Mouse (Mus musculus) lung, postnatal 14 days (tissue): ENCODE measurements at regions not wholly inside any gene's neighbourhood (a gene's known extent, or its start where the extent isn't known, plus 50 kb on each side); places are given as distances from the start of the nearest gene placed in this dataset.

Source experiments
- DNase-seq: peaks from one replicate; pipeline ENCODE4 v3.0.0; 2021

DNA sequence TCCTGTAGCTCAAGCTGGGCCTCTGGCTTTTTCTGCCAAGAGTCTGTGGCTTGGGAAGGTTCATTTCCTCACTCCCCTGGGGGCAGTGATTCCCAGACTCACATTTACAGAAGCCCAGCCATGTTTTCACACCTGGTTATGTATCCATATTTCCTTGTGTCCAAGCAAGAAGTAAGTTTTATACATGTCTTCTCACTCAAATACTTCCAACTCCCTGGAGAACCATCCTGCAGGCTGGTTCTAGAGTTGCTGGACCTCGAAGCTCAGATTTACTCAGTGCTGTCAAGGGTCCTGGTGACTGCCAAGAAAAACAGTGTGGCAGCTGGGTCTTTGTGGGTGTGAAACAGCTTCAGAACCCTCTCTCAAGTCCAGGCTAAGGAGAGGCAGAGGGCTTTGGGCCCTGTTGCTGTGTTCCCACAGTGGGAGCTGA is 537.6 kb upstream of the Nrp1 start:
- no peak for DNase-seq

DNA sequence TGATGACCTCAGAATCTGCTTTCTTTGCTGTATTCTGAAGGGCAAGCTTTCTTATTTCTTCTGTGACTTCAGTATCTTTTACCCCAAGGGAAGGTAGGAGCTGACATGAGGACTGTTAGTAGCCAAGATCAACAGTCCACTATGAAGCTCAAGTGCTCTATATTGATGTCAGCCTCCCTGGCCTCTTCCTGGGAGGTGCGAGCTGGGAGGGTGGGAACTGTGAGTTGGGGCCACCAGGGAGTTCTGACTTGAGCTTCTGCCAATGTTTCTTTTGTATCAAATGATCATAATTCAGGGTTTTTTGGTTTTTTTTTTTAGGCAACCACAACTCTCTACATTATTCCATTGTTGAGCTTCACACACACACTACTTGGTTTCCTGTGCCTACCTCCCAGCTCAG is 536.8 kb upstream of the Nrp1 start:
- no peak for DNase-seq

DNA sequence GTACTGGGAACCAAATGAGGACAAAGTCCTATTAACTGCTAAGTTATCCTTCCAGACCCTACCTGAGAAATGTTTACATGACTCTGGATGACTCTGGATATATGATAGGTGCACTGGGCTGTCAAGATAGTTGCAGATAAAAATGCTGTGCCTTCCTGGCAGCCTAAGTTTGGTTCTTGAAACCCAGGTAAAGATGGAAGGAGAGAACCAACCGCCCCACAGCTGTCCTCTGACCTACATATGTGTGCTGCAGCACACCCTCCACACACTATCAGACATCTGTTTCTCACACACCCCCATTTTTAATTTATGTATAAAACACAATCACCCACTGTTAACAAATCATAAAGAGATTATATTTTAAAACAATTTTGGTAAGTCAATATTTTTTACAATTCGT is 533.4 kb upstream of the Nrp1 start:
- DNase-seq: no peak

DNA sequence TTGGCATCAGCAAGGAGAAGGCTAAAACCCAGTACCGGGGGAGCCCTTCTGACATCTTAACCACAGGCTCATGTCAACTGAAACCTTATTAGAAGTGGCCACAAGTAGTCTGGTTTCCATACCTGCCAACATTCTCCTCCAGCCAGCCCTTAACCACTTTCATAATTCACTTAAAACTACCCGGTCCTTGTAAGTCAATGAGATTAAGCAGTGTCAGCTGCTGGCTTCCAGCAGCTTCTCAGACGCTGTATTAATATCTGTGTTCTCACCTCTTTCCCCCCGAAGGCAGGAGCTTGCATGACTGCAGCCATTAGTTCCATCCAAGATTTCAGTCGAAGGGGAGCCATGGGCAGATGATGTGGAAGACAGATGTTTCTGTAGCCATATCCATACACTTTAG is 530.6 kb upstream of the Nrp1 start:
- DNase-seq: no peak

DNA sequence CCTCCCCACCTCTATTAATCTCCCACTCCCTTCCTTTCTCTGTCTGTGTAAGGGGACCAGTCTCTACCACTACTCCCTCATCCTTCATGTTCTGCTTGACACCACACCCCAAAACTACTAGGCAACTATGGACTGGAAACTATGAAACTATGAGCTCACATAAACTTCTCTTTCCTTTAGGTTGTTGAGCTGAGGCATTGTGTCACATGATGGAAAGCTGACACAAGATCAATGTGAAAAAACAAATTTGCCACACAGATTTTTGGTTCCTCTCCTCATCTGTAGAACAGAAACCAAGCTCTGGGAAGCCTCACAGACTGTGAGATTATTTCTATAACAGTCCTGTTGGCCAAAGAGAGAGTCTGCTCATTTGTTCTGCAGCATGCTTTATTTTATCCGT is 528.7 kb upstream of the Nrp1 start:
- no peak for DNase-seq

DNA sequence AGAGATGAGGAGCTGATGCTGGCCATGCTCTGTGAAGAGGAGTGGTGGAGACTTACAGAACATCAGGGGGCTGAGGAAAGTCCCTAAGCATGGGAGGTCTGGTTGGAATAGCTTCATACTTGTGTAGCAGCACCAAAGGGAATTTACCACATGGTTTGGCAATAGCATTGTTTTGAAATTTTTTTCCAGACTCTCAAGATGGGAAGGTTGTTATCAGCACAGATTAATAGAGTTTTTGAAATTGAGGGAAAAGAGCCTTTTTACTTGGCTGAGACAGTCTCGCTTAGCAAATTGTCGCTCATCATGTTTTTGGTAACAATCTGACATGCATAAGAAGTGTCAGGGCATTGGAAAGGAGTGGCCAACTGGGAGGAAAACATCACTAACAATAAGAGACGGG is 524.4 kb upstream of the Nrp1 start:
- DNase-seq: no peak

DNA sequence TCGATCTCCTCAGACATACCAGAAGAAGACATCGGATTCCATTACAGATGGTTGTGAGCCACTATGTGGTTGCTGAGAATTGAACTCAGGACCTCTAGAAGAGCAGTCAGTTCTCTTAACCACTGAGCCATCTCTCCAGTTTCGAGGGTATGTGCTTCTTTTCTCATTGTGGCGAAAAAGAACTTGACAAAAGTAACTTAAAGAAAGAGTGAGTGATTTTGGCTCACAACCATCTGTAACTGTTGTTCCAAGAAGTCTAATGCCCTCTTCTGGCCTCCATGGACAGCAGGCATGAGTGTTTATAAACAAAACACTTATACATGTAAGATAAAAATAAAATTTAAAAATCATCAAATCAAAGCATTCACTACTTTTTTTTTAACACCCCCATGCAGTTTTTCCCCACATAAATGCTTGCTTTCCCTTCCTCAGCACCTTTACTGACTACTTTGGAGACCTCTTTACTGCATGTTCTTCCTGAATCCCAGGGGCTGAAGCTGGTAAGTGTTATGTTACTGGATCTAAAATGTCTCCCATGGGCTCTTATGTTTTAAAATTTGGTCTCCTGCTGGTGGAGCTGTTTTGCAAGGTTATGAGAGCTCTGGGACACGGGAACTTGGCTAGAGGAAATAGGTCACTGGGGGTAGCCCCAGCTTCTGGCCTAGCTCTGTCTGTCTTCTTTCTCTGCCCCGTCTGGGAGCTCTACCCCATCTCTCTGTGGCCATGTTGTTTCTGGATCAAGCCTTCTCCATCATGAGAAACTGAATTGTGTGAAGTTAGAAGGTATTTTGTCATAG is 521.8 kb upstream of the Nrp1 start:
- DNase-seq: no peak

DNA sequence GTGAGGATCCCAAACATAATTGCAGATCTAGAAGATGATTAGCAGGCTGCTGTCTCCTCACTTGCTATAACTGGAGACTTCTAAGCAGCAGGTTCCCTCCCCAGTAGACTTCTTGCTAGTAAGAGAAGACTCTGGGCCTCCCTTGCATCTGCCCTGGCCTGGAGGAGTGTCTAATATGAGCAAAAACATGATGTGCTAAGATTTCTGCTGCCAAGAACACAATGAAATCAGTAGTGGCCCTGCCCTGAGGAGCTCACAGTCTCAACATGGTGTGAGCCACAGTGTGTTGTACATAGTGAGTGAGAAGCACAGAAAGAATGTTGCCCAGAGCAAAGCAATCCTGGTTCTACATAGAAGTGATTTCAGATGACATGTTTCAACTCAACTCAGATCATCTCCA is 520.1 kb upstream of the Nrp1 start:
- no peak for DNase-seq

DNA sequence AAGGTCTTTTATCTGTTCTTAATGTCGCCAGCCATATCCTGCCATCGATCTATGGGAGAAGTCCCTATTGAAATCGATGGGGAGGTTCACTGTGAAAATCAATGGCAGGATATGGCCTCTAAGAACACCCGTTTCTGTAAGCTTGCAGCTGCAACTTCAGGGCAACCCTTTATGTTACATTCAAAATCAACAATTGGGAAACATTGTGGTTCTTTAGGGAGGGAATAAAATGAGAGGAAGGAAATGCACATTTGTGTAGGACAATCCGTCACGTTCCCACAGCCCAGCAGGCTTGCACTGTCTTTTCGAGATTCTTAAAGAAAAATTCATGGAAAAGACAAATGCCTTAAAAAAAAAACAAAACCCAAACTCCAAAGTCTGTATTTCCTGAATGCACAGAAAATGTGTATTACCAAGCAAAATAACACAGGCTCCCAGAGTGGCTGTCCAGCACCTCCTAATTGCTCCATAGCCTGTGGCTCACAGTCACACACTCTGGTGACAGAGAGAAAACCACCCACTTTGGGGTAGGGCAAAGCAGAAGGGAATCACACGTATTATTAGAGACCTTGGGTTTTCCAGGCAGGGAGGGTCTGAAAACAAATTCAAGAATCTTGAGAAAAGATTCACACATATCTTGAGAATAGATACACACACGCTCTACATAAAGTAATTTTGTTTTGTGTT is 510.9 kb upstream of the Nrp1 start:
- no peak for DNase-seq

DNA sequence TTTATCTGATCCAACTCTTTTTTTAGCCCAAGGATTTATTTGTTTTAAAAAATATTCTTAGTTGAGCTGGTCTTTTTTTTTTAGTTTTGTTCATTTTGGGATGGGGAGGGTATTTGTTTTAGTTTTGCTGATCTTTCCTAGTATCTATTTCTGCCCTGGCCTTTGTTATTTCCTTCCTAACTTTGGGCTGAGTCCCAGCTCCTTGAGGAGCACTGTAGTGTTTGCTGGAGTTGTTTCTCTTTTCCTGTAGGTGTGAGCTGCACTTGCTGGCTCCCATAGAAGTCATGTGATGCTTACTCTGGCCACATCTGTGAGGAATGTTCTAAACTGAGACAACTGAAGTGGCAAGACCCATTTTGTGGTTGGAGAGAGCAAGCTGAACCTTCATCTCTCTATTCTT is 508.5 kb upstream of the Nrp1 start:
- peak; percentile 53 for DNase-seq

DNA sequence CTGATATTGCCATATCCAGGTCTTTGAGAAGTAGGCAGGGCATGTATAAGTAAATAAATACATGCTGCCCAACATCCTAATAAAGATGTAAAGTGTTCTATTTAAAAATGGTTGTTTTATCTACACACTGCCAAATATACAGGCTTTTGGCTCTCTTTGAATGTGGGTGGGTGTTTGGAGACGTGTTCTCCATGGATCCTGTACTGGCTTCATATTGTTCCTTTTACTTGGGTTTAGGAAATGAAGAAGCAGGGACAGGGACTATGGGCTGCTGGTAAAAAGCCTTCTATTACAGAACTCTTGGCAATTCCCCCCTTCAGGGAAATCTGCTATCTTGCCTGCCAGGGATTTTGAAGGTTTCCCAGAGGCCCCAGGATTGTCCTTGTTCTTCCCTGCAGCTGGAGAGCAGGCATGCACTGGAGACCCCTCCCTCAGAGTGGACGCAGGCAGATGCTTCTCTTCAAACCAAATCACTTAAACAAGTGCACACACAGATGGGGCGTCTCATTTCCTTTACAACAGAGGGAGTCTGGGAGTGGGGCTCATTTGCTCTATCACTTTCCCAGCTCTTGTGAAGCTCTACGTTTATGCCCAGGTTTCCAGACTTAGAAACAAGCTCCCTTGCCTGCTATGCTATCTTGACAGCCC is 502.6 kb upstream of the Nrp1 start:
- DNase-seq: peak; percentile 27

DNA sequence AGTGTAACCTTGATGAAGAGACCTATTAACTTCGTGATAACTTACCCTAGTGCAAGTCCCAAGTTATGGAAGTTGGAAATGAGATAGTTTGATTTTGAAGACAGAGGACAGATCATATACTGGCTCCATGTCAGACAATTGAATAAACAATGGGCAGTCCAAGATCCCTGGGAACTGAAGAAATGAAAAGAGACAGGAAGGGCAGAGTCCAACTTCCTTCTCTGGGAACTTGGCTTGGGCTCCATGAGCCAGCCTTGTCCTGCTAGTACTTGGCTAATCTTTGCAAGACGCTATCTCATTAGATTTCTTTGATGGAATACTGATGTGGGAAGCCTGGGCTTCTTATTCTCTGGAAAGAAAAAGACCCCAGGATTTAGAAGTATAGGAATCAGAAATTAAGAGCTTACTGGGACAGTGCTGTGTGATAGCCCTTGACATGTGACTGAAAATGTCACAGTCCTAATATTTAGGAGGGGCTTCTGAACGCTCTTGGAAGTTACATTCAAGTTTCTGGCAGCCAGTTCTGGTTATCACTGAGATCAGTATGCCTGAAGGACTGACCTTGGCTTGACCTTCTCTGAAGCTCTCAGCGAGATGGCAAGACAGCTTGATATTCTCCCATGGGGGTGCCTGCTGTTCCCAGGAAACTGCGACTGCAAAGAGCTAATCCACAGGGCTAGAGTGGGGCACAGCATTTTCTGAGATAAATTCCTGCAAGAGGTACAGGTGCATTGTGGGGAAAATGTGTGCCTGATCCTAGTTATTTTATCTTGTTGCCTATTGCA is 501.9 kb upstream of the Nrp1 start:
- peak; percentile 27 for DNase-seq

DNA sequence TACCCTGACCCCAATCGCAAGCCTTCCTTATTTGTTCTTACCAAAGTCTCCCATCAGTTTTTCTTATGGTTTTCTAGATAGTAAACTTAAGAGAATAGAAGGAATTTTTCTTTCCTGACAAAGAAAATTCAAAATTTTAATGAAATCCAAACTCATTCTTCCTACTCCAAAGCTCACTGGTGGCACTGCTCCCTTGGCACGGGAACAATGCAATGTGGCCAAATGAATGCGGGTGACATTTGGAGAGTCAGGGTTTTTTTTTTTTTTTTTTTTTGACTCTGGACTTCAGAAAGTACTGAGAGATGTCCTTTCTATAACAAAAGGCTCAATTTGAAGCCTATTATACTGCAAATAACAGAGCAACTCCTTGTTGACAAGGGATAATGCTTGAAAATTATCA is 499.4 kb upstream of the Nrp1 start:
- no peak for DNase-seq

DNA sequence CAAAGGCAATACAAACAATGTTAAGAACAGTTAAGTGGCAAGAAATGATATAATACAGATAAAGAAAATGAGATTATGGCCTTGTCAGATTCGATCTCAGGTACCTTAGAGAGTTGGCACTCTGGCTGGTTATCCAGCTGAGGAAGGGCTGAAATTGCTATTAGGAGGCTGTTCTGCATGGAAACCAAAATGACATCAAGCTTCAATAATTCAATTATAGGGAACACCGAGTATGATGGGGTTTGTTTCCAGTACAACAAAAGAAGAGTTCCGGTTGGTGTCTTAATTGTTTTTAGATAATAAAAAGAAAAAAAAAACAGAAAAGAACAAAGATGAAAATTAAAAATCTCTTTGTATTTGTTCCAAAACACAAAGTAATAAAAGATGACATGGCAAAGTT is 498.0 kb upstream of the Nrp1 start:
- DNase-seq: no peak

DNA sequence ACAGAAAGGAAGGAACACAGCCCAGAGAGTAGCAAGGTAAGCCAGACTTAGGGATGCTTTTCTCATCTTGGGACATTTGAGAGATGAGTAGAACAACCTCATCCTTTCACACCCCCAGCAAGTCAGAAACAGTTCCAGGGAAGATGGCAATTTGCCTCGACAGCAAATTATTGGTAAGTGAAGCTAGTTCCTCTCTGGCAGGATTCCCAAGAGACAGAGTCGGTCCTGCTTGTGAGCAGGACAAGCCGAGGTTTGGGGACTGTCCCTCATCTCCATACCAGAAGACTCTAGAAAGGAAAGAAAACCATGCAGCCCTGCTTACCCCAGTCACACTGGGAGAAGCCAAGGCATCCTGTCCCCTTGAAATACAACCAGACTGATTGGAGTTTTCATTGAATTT is 497.5 kb upstream of the Nrp1 start:
- DNase-seq: peak; percentile 34

DNA sequence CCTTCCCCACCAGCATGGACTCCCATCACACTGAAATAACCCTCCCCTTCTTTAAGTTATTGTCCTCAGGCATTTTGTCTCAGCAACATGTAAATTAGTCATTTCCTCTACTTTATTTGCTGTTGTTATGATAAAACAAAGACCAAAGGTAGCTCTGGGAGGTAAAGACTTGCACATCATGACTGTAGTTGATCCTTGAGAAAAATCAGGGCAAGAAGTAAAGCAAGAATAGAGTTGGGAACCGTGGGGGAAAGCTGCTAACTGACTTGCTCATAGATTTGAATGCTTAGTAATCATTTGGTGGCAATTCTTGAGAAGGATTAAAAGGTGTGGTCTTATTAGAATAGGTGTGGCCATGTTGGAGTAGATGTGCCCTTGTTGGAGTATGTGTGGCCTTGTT is 473.8 kb upstream of the Nrp1 start:
- DNase-seq: no peak

DNA sequence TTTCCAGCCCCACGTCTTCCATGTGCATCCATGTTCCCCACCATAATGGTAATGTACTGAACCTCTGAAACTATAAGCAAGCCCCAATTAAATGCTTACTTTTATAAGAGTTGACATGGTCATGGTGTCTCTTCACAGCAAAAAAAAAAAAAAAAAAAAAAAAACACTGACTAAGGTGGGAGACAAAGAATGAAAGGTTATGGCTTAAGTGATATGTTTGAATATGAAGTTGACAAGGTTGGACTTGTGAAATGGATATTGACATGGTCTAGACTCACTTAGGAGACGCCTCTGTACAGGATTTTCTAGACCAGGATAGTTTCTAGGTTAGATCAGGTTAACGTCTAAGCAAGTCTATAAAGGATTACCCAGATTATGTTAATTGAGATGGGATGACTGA is 473.2 kb upstream of the Nrp1 start:
- no peak for DNase-seq

DNA sequence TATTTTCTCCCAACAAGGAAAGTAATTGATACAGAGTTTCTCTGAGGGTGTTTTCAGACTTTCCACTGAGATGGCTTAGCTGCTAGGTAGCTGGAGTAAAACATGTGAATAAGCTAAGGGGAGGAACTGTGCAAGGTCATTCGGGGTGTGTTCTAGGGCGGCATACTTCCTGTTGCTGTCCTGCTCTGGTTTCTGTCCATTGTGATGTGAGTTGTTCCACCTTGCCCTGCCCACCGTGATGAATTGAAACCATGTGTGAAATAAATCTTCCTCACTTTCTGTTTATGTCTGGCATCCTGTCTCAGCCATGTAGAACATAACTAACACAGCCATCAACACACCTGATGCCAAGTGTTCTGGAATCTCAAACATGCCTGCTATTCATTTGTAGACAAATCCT is 472.6 kb upstream of the Nrp1 start:
- DNase-seq: no peak

DNA sequence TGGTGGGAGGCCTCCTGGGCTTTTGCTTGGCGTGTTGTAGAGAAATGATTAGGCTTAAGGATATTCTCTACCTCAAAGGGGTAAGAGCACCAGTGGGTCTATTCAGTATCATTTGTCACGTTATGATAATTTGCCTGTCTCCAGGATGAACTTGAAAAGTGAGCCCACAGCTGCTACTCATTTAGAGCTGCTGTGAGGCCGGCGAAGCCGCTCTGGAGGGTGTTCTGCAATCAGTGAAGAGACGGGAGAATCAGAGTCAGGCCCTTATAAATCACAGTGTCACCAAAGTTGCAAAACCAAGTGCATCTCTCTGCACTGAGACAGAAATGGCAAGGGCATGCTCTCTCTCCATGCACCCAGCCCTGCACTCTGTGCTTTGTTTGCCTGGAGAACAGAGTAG is 467.7 kb upstream of the Nrp1 start:
- DNase-seq: no peak

DNA sequence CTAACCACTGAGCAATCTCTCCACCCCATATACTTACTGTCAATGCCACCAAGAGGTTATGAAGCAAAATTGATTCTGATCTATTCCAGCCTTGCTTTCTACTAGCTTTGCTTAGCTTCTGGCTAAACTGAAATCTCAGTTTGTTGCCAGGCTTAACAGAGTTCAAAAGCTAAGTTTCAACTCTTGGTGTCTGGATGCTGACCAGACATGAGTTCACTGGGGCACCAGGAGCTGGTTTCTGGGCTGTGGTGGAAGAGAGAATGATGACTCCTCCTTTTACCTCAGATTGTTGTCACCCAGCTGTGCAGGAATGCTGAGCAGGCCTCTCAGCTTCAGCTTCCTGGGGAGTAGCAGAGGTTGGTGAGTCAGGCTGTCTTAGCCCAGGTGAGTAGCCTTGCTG is 464.1 kb upstream of the Nrp1 start:
- DNase-seq: no peak

DNA sequence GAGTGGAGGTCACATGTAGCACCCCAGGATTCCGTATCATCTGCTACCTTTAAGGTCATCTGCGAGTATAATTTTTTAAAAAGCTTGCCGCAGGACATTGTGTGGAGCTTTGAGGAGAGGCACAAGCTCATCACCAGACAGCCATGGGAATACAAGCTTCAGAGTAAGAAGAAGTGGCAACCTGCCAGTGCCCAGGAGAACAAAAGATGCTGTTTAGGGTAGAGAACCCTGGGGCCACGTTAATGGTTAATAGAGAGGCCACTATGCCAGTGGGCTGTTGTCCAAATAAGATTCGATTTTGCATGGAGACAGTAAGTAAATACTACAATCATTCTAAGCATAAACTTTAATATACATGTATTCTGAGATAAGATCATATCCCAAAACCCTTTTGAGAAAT is 450.0 kb upstream of the Nrp1 start:
- DNase-seq: no peak

DNA sequence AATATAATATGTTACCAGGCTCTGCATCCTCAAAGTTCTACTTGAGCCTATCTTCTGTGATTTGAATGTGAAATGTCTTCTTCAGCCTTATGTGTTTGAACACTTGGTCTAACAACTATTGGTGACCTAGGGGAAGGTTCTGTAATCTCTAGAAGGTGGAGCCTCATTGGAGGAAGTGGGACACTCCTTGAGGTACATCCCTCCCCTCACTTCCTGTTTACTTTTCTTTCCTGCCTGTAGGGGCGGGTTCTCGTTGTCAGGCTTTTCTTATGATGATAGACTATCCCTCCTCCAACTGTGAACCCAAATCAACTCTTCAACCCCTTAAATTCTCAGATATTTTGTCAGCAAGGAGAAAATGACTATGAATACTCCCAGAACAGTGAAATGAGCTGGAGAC is 448.8 kb upstream of the Nrp1 start:
- DNase-seq: no peak

DNA sequence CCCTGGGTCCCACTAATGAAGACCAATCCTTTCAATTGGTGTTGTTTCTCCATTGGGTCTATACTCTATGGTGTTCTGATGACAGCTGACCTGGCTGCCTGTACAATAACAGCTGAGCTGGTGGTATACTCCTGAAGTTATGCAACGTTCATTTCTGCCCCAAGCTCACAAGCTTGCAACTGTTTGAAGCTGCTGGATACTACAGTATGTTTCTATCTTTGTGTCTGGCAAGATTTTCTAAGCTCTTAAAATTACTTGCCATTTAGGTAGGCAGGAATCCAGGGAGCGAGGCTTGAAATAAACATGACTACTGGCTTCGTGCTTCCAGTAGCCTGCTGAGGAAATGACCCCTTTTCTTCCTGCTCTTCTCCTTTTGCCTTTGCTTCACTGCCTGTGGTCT is 444.3 kb upstream of the Nrp1 start:
- DNase-seq: no peak

DNA sequence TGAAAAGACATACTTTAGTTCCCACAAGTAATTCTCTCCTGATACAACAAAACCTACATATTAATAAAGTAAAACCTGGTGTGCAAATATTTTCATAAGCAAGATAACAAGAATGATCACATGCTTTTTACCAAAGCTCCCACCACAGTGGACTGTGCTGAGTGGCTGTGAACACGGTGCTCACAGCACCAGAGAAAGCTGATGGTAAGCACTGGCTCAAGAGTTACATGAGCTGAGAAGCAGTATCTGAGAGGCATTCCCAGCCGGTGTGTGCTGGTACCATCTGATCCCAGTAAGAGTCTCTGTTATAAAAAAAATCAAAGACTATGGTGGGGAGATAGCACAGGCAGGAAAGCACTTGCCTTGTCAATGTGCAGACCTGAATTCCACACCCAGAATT is 443.5 kb upstream of the Nrp1 start:
- DNase-seq: no peak
